Mouse (Mus musculus): Measurements from ENCODE around the gene Gm13289.
"Not testable (repeated sequence)": the region's sequence is repeated elsewhere in the genome, so short reads cannot be mapped to it uniquely, and the experiment has no call there.

GRCm38 (mm10) chr4:88805761-88806160 is 29.0 kb downstream of the Gm13289 start:
- not testable (repeated sequence) for TF ChIP-seq CTCF (conservative IDR thresholded peaks at IDR 0.05 in 1 of 2, IDR thresholded peaks at IDR 0.05 in 1 of 2; ENCODE audit: low read depth in 2 of 2, low read length in 2 of 2); ZKSCAN1 (IDR thresholded peaks at IDR 0.05; ENCODE audit: borderline replicate concordance, low read depth, low read length); E2F4 (IDR thresholded peaks at IDR 0.05; ENCODE audit: insufficient replicate concordance, low read depth, low read length); HCFC1 (IDR thresholded peaks at IDR 0.05; ENCODE audit: low read depth, low read length); KAT2A (IDR thresholded peaks at IDR 0.05; ENCODE audit: insufficient replicate concordance, low read length); POLR2A (IDR thresholded peaks at IDR 0.05; ENCODE audit: low read depth, low read length); USF1 (IDR thresholded peaks at IDR 0.05; ENCODE audit: low read depth, low read length); TCF12 (IDR thresholded peaks at IDR 0.05; ENCODE audit: low read depth, low read length)
